Mouse (Mus musculus) kidney, adult 2 months (tissue): ENCODE data around the gene Eif3j1.

Source experiments
- CTCF ChIP-seq: fragments of 200-500 bp; conservative IDR thresholded peaks from 2 replicates; pipeline ENCODE4 v1.5.1; 2011; ENCODE audit warnings: low read depth, mild to moderate bottlenecking, control low read depth, low read length, moderate library complexity, mixed read lengths; ENCODE audit not compliant: insufficient read depth, insufficient read length
- POLR2A ChIP-seq: fragments of 200-500 bp; IDR thresholded peaks from one replicate; pipeline ENCODE4 v1.6.1; 2011; ENCODE audit warnings: low read depth, low read length, control low read depth

GRCm38 (mm10) chr2:122036064-122036463 lies 7.7 kb downstream of the Eif3j1 start:
- no peak for TF ChIP-seq POLR2A
- no peak for TF ChIP-seq CTCF
